Mouse (Mus musculus): Measurements from ENCODE around the gene Prr15l. TPM values are rescaled to one million over a fixed set of nuclear protein-coding genes. Genes with fewer than 3 reads are reported as not detected.

Prr15l gene
- polyA plus RNA-seq, 1 experiment, result not detected

DNA sequence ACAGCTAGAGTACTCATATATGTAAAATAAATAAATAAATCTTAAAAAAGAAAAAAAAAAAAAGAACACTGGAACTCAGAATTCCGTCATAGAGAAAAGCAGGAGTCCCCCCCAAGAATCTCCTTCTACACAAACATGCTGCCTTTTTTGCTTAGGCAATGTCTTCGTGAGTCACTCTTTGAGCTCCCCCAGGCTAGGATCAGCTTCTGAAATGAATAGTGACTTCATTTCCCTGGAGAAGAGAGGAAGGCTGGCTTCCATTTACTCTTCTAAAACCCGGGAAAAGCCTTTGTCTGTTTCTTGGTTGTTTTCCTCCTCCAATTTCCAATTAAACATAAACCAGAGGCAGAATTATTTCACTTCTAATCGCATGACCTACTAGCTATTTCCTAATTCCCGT lies 45.0 kb downstream of the Prr15l start:
- peaks cover 41% of the 10 kb centered on the region for H3K4me1 ChIP-seq (ENCODE audit: control insufficient read depth, insufficient read depth, low read length)
- H3K4me3 ChIP-seq (ENCODE audit: insufficient read depth, low read length), result no peak overlapping the region
- H3K27ac ChIP-seq (ENCODE audit: insufficient read depth, low read length), result peak overlapping the region; percentile 59
- TF ChIP-seq CTCF (IDR thresholded peaks at IDR 0.05; ENCODE audit: borderline replicate concordance, insufficient read depth, low read length) (no peak), POLR2A (IDR thresholded peaks at IDR 0.05; ENCODE audit: low read depth, low read length) (no peak)

DNA sequence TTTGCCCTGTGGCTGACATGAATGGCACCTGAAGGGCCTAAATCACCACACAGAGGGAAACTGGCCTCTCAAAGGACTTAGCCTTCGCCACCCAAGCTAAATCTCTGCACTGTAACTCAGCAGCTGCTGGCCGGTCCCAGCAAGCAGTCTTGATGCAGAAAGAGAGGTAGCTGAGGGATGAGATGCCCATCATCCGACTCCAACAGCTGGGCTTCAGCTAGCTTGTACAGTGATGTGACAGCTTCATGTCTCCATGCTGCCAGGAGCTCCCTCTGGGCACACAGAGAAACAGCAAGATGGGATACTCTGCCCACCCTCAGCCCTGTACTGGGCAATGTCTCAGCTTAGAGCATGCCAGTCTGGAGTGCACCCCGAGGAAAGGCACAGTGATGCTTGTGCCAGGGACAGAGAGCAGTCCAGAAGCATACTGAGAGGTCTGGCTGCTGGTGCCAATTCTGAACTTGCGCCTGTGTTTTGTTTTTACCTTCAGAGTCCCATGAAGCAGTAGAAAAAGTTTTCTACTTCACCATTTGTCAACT lies 45.6 kb downstream of the Prr15l start:
- Histone ChIP-seq H3K4me1 (ENCODE audit: control insufficient read depth, insufficient read depth, low read length) (peaks cover 42% of the 10 kb centered on the region), H3K27ac (ENCODE audit: insufficient read depth, low read length) (peak overlapping the region; percentile 59)

GRCm38 (mm10) chr11:96974813-96975212 lies 46.9 kb downstream of the Prr15l start:
- H3K4me1 ChIP-seq (ENCODE audit: control insufficient read depth, insufficient read depth, low read length), result peaks cover 31% of the 10 kb centered on the region
- no peak overlapping the region for H3K4me3 ChIP-seq (ENCODE audit: insufficient read depth, low read length)
- no peak overlapping the region for H3K27ac ChIP-seq (ENCODE audit: insufficient read depth, low read length)
- TF ChIP-seq POLR2A (IDR thresholded peaks at IDR 0.05; ENCODE audit: low read depth, low read length) (no peak), CTCF (IDR thresholded peaks at IDR 0.05; ENCODE audit: borderline replicate concordance, insufficient read depth, low read length) (no peak)

More for the DNA sequence above, 45.6 kb downstream of the Prr15l start:
- H3K4me3 ChIP-seq (ENCODE audit: insufficient read depth, low read length), result no peak overlapping the region
- TF ChIP-seq POLR2A (IDR thresholded peaks at IDR 0.05; ENCODE audit: low read depth, low read length), result no peak
- no peak for TF ChIP-seq CTCF (IDR thresholded peaks at IDR 0.05; ENCODE audit: borderline replicate concordance, insufficient read depth, low read length)

GRCm38 (mm10) chr11:96975511-96976378 lies 47.8 kb downstream of the Prr15l start:
- TF ChIP-seq CTCF (IDR thresholded peaks at IDR 0.05; ENCODE audit: borderline replicate concordance, insufficient read depth, low read length), result no peak
- TF ChIP-seq POLR2A (IDR thresholded peaks at IDR 0.05; ENCODE audit: low read depth, low read length), result peak; percentile 37
- H3K4me1 ChIP-seq (ENCODE audit: control insufficient read depth, insufficient read depth, low read length), result peaks cover 26% of the 10 kb centered on the region
- 0 out of 2 replicates have a peak overlapping the region, but pooled peaks have one; percentile 86 for H3K4me3 ChIP-seq (ENCODE audit: insufficient read depth, low read length)
- peak overlapping the region; percentile 99 for H3K27ac ChIP-seq (ENCODE audit: insufficient read depth, low read length)

DNA sequence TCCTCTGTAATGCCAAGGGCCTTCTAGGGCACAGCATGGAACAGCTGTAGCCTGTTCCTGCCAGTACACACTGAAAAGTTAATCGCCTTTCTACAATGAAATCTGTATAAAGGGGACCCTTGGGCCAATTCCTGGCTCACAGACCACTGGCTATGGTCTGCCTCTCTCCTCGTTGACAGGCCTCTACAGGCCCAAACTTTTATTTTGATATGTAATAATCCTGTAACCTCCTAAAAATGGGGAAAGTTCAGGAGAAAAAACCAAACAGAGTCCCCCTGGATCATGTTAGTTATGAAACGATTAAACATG lies 48.4 kb downstream of the Prr15l start:
- Histone ChIP-seq H3K27ac (ENCODE audit: insufficient read depth, low read length) (peak overlapping the region; percentile 99), H3K4me3 (ENCODE audit: insufficient read depth, low read length) (peak overlapping the region; percentile 86), H3K4me1 (ENCODE audit: control insufficient read depth, insufficient read depth, low read length) (peaks cover 24% of the 10 kb centered on the region)
- TF ChIP-seq CTCF (IDR thresholded peaks at IDR 0.05; ENCODE audit: borderline replicate concordance, insufficient read depth, low read length) (no peak), POLR2A (IDR thresholded peaks at IDR 0.05; ENCODE audit: low read depth, low read length) (no peak)

DNA sequence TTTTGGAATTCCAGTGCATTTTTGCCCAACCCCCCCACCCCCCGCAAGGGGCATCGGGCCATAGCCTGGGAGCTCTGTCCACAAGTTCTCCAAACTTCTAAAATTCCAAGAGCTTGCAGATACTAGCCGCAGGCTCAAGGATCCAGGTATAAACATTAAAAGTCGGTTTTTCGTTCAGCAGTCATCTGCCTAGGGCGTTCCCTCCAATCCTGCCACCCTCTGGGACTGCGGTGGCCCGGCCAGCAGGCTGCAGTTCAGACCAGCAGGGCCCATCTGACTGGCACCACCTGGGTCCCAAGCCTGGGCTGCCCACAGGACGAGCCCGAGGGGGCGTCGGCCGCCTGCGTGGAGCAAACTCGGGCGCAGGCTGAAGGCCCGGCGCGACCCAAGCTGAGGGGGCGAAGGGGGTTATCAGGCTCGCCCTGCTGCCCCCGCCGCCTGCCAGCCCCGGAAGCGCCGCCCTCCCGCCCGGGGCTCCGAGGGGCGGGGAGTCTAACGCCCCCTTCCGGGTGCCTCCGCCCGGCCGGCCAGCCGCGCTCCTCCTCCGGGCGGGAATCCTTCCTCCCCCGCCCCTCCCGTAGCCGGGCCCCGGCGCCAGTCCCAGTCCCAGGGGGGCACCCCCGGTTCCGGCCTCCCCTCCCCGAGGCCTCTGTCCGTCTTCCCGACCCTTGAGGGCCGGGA lies 49.1 kb downstream of the Prr15l start:
- peak overlapping the region; percentile 99 for H3K27ac ChIP-seq (ENCODE audit: insufficient read depth, low read length)
- peaks cover 21% of the 10 kb centered on the region for H3K4me1 ChIP-seq (ENCODE audit: control insufficient read depth, insufficient read depth, low read length)
- TF ChIP-seq CTCF (IDR thresholded peaks at IDR 0.05; ENCODE audit: borderline replicate concordance, insufficient read depth, low read length), result no peak
- TF ChIP-seq POLR2A (IDR thresholded peaks at IDR 0.05; ENCODE audit: low read depth, low read length), result peak; percentile 58
- peak overlapping the region; percentile 86 for H3K4me3 ChIP-seq (ENCODE audit: insufficient read depth, low read length)

DNA sequence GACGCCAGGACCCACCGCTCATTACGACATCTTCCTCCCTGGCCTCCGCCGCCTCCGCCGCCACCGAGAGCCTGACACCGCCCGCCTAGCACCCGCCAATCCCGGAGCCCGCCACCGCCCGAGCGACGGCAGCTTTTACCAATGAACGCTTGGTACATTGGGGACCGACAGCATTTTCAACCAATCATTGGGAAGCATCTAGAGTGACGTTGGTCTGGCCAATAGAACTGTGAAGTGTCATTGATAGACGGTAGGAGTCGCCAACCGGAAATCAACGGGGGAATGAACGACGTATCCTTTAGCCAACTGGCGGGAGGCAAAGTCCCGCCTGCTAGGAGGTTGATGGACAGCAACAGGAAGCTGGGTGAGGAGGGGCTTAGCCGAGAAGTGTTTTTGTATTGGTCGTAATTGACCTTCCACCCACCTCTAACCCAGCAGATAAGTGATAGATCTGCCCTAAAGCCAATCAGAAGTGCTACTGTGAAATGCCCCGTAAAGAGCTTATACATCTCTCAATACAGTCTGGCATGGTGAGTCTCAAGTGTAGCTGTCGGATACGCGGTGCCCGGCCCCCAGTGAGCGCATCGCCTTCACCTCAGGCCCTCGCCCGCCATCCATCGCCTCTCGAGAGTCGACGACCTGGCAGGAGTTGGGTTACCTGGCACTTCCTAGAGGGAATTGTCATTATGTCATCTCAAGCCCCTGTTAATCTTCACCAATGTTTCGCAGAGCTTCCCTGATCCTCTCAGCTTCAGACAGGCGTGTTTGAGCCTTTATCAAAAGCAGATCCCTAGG lies 49.9 kb downstream of the Prr15l start:
- Histone ChIP-seq H3K27ac (ENCODE audit: insufficient read depth, low read length) (peak overlapping the region; percentile 73), H3K4me3 (ENCODE audit: insufficient read depth, low read length) (peak overlapping the region; percentile 86), H3K4me1 (ENCODE audit: control insufficient read depth, insufficient read depth, low read length) (peaks cover 16% of the 10 kb centered on the region)
- TF ChIP-seq CTCF (IDR thresholded peaks at IDR 0.05; ENCODE audit: borderline replicate concordance, insufficient read depth, low read length), result no peak
- TF ChIP-seq POLR2A (IDR thresholded peaks at IDR 0.05; ENCODE audit: low read depth, low read length), result peak; percentile 93

DNA sequence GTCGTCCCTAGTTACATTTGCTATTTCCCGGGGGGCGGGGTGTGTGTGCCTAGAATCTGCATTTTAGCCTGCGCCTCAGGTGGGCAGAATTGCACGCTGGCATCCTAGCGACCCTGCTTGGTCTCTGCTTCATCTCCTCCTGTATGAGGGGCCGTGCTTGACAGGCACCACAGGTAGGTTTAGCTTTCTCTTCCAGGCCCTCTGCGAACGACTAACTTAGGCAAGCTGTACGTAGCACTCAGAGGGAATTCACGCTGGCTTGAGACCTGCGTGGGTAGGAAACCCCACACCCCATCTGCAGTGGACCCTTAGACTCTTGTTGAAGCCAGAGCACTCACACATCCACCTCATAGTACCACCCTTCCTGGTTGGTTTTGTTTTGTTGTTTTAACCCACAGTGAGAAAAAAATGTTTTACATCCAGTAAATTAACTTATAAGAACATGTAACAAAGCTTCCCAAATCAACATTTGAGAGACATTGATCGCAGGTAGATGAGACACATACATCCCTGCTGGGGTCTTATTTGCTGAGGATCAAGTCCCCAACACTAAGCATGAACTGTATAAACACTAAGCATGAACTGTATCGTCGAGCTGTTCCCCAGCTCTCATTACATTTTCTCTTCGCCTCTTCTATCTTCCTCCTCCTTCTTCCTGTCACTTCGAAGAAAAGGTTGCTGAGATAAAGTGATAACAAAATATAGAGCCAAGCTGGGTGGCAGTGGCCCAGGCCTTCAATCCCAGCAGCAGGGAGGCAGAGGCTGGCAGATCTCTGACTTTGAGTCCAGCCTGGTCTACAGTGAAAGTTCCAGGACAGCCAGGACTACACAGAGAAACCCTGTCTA lies 50.7 kb downstream of the Prr15l start:
- peaks cover 11% of the 10 kb centered on the region for H3K4me1 ChIP-seq (ENCODE audit: control insufficient read depth, insufficient read depth, low read length)
- peak overlapping the region; percentile 77 for H3K4me3 ChIP-seq (ENCODE audit: insufficient read depth, low read length)

More for the DNA sequence above, 50.7 kb downstream of the Prr15l start:
- H3K27ac ChIP-seq (ENCODE audit: insufficient read depth, low read length), result no peak overlapping the region
- TF ChIP-seq CTCF (IDR thresholded peaks at IDR 0.05; ENCODE audit: borderline replicate concordance, insufficient read depth, low read length) (no peak), POLR2A (IDR thresholded peaks at IDR 0.05; ENCODE audit: low read depth, low read length) (no peak; the same call in 1 of the 2 replicates)

Measured in embryonic fibroblast, embryonic 13.5 days (primary cell).